ENCODE assay signal across 8 mouse cellular contexts in genomic region chr8:94186542-94186941, GRCm38 (mm10). TPM values are rescaled to one million over a fixed set of nuclear protein-coding genes. Genes with fewer than 3 reads are reported as not detected.
DNase-seq lines count a peak whose midpoint lies in the region; ATAC-seq and TF ChIP-seq lines count a peak whose summit lies in the region.

No protein-coding gene starts in this region.

- WGBS in liver, embryonic 15.5 days (ENCODE audit: insufficient replicate concordance) = 3% methylated on average over 17 of the region's 17 CpGs
- 4% methylated on average over 17 of the region's 17 CpGs for WGBS in neural tube, embryonic 12.5 days

- ATAC-seq in inflammation-experienced regulatory T-cells, adult 6 months = peak; percentile 32
- peak; percentile 85 for ATAC-seq in liver, embryonic 15.5 days (ENCODE audit: insufficient read depth)
- ATAC-seq in neural tube, embryonic 12.5 days (ENCODE audit: low FRiP score, low read depth) = peak; percentile 19; the same call in 1 of the 2 replicates

- H3K9me3 ChIP-seq in liver, embryonic 15.5 days (replicated peaks) = no peaks in the 10 kb centered on the region
- H3K9me3 ChIP-seq in neural tube, embryonic 12.5 days = no peaks in the 10 kb centered on the region

- no peak overlapping the region for H3K4me3 ChIP-seq in layer of hippocampus, adult 2 months
- peak overlapping the region; percentile 45 for H3K4me3 ChIP-seq in liver, embryonic 15.5 days (replicated peaks)
- no peak overlapping the region for H3K4me3 ChIP-seq in neural tube, embryonic 12.5 days

- H3K9ac ChIP-seq in liver, embryonic 15.5 days = peak overlapping the region; percentile 57
- H3K9ac ChIP-seq in neural tube, embryonic 12.5 days = no peak overlapping the region

- TF ChIP-seq CTCF in layer of hippocampus, adult 2 months (conservative IDR thresholded peaks at IDR 0.05) = peak; percentile 75

- peak overlapping the region; percentile 75 for H3K4me2 ChIP-seq in liver, embryonic 15.5 days
- H3K4me2 ChIP-seq in neural tube, embryonic 12.5 days (replicated peaks) = peak overlapping the region; percentile 40

- peaks cover 44% of the 10 kb centered on the region for H3K27me3 ChIP-seq in liver, embryonic 15.5 days
- H3K27me3 ChIP-seq in neural tube, embryonic 12.5 days (replicated peaks) = peaks cover 57% of the 10 kb centered on the region

- no peaks in the 10 kb centered on the region for H3K36me3 ChIP-seq in liver, embryonic 15.5 days (replicated peaks)
- no peaks in the 10 kb centered on the region for H3K36me3 ChIP-seq in neural tube, embryonic 12.5 days

- peak in 1 of 2 experiments; percentile 47 for DNase-seq in layer of hippocampus, adult 2 months (ENCODE audit: low spot score in 2 of 2)
- DNase-seq in layer of hippocampus, adult 11-12 months (ENCODE audit: low spot score) = no peak
- DNase-seq in cerebellum, postnatal 10 days = peak; percentile 88 to 91
- DNase-seq in gastrocnemius, adult 8-10 months (ENCODE audit: low spot score in 2 of 2) = peak; percentile 64 to 73
- peak; percentile 80 to 86 for DNase-seq in thymus, postnatal 10 days (ENCODE audit: low spot score in 2 of 2)

- peak overlapping the region; percentile 87 for H3K27ac ChIP-seq in layer of hippocampus, adult 2 months
- H3K27ac ChIP-seq in liver, embryonic 15.5 days (replicated peaks) = peak overlapping the region; percentile 92
- no peak overlapping the region for H3K27ac ChIP-seq in neural tube, embryonic 12.5 days

- peaks cover 89% of the 10 kb centered on the region for H3K4me1 ChIP-seq in liver, embryonic 15.5 days (replicated peaks)
- H3K4me1 ChIP-seq in neural tube, embryonic 12.5 days = peaks cover 21% of the 10 kb centered on the region

RNA-seq across cellular contexts. Expression of gene Mt1, which starts 7.7 kb away (rescaled TPM):
- 100 to 1,000 TPM; 636 to 650 TPM for total RNA-seq in layer of hippocampus, adult 2 months (2021)
- total RNA-seq in gastrocnemius, adult 8-10 months (2022) = 10 to 100 TPM; 11.7 to 74.5 (median 17.7) TPM
- polyA plus RNA-seq in inflammation-experienced regulatory T-cells, adult 6 months (2017; shearing (Covaris generic)) = 10 to 100 TPM in 1 of 3 experiments, 1 to 10 TPM in 2; 1.5 to 11.0 (median 2.6) TPM
- 5,156 and 5,724 TPM in 2 replicates for polyA plus RNA-seq in liver, embryonic 15.5 days (2015; fragmentation: Nextera tagmentation; extraction: Ambion mirVana)
- polyA plus RNA-seq in neural tube, embryonic 12.5 days (2016; fragmentation: Nextera tagmentation; extraction: Ambion mirVana) = 33.3 and 36.7 TPM in 2 replicates

RNA-seq across cellular contexts. Expression of gene Mt2, which starts 14.1 kb away (rescaled TPM):
- 100 to 1,000 TPM; 545 to 546 TPM for total RNA-seq in layer of hippocampus, adult 2 months (2021)
- 10 to 100 TPM; 12.9 to 75.1 (median 15.1) TPM for total RNA-seq in gastrocnemius, adult 8-10 months (2022)
- polyA plus RNA-seq in inflammation-experienced regulatory T-cells, adult 6 months (2017; shearing (Covaris generic)) = under 1 TPM in 1 of 3 experiments, not detected in 2; 0.94 TPM
- polyA plus RNA-seq in liver, embryonic 15.5 days (2015; fragmentation: Nextera tagmentation; extraction: Ambion mirVana) = 1,256 and 1,483 TPM in 2 replicates
- 8.1 and 11.1 TPM in 2 replicates for polyA plus RNA-seq in neural tube, embryonic 12.5 days (2016; fragmentation: Nextera tagmentation; extraction: Ambion mirVana)

RNA-seq across cellular contexts. Expression of gene Nup93, which starts 27.8 kb away (rescaled TPM):
- 10 to 100 TPM; 62.9 to 66.3 TPM for total RNA-seq in layer of hippocampus, adult 2 months (2021)
- 10 to 100 TPM in 3 of 4 experiments, 1 to 10 TPM in 1; 9.7 to 14.2 (median 12.1) TPM for total RNA-seq in gastrocnemius, adult 8-10 months (2022)
- polyA plus RNA-seq in inflammation-experienced regulatory T-cells, adult 6 months (2017; shearing (Covaris generic)) = 10 to 100 TPM; 29.9 to 37.2 (median 35.3) TPM
- 39.4 and 41.7 TPM in 2 replicates for polyA plus RNA-seq in liver, embryonic 15.5 days (2015; fragmentation: Nextera tagmentation; extraction: Ambion mirVana)
- polyA plus RNA-seq in neural tube, embryonic 12.5 days (2016; fragmentation: Nextera tagmentation; extraction: Ambion mirVana) = 85.1 and 85.5 TPM in 2 replicates

RNA-seq across cellular contexts. Expression of gene Mt3, which starts 34.1 kb away (rescaled TPM):
- 1,000 to 10,000 TPM; 1,175 to 1,192 TPM for total RNA-seq in layer of hippocampus, adult 2 months (2021)
- 1 to 10 TPM in 3 of 4 experiments, not detected in 1; 2.0 to 2.4 (median 2.2) TPM for total RNA-seq in gastrocnemius, adult 8-10 months (2022)
- 1 to 10 TPM in 1 of 3 experiments, not detected in 2; 5.9 TPM for polyA plus RNA-seq in inflammation-experienced regulatory T-cells, adult 6 months (2017; shearing (Covaris generic))
- polyA plus RNA-seq in liver, embryonic 15.5 days (2015; fragmentation: Nextera tagmentation; extraction: Ambion mirVana) = 0.24 TPM in 1 of 2 replicates, not detected in the other
- polyA plus RNA-seq in neural tube, embryonic 12.5 days (2016; fragmentation: Nextera tagmentation; extraction: Ambion mirVana) = 19.0 and 24.8 TPM in 2 replicates

RNA-seq across cellular contexts. Expression of gene Mt4, which starts 49.5 kb away (rescaled TPM):
- total RNA-seq in layer of hippocampus, adult 2 months (2021) = not detected
- total RNA-seq in gastrocnemius, adult 8-10 months (2022) = not detected
- not detected for polyA plus RNA-seq in inflammation-experienced regulatory T-cells, adult 6 months (2017; shearing (Covaris generic))
- polyA plus RNA-seq in liver, embryonic 15.5 days (2015; fragmentation: Nextera tagmentation; extraction: Ambion mirVana) = 0.81 and 1.2 TPM in 2 replicates
- not detected in 2 replicates for polyA plus RNA-seq in neural tube, embryonic 12.5 days (2016; fragmentation: Nextera tagmentation; extraction: Ambion mirVana)

Comparison
In these comparisons a context has a peak if more than half of its experiments do, and no peak if none do; other contexts are left out.
1. ATAC-seq: peak in every context shown above with its lines; median percentile 85 in liver, embryonic 15.5 days; 32 in inflammation-experienced regulatory T-cells, adult 6 months; 19 in neural tube, embryonic 12.5 days.
2. RNA of gene Mt1, which starts 7.7 kb away (polyA plus RNA-seq): 5,156 to 5,724 TPM in liver, embryonic 15.5 days; 33.3 to 36.7 TPM in neural tube, embryonic 12.5 days and 1.5 to 11.0 TPM in inflammation-experienced regulatory T-cells, adult 6 months; every median in the first group is over 100 times any median in the second.
3. RNA of gene Mt2, which starts 14.1 kb away (polyA plus RNA-seq): 1,256 to 1,483 TPM in liver, embryonic 15.5 days; 8.1 to 11.1 TPM in neural tube, embryonic 12.5 days and 0.94 TPM in inflammation-experienced regulatory T-cells, adult 6 months; every median in the first group is over 100 times any median in the second.